Mouse (Mus musculus) hindbrain, postnatal 0 days (tissue): Measurements from ENCODE around the gene Nfkb1. TPM values are rescaled to one million over a fixed set of nuclear protein-coding genes. Genes with fewer than 3 reads are reported as not detected.

Experiments used
- ATAC-seq: fragments of 200-750 bp; cut with Nextera tagmentation; 2 replicates; pipeline ENCODE4 v1.8.0; 2017; ENCODE audit warnings: mild to moderate bottlenecking, moderate TSS enrichment, moderate library complexity
- DNase-seq: peaks from one replicate; pipeline ENCODE4 v3.0.0-alpha.2; 2015; ENCODE audit warnings: low spot score
- H3K27ac ChIP-seq: fragments of 300-500 bp; sonication (generic); 2 replicates; pipeline ENCODE4 v1.5.1; 2014; ENCODE audit warnings: mild to moderate bottlenecking
- H3K27me3 ChIP-seq: fragments of 300-500 bp; sonication (generic); 2 replicates; pipeline ENCODE4 v1.6.1; 2014; ENCODE audit warnings: low read length, mixed read lengths; ENCODE audit not compliant: insufficient read depth
- H3K36me3 ChIP-seq: fragments of 300-500 bp; sonication (generic); 2 replicates; pipeline ENCODE4 v1.6.1; 2014; ENCODE audit warnings: low read length, mixed read lengths; ENCODE audit not compliant: insufficient read depth
- H3K4me1 ChIP-seq: fragments of 300-500 bp; sonication (generic); 2 replicates; pipeline ENCODE4 v1.6.1; 2014; ENCODE audit warnings: antibody characterized with exemption, low read length, mixed read lengths; ENCODE audit not compliant: insufficient read depth
- H3K4me2 ChIP-seq: fragments of 300-500 bp; sonication (generic); 2 replicates; pipeline ENCODE4 v1.6.1; 2014; ENCODE audit warnings: low read depth, mild to moderate bottlenecking, low read length, moderate library complexity, mixed read lengths
- H3K4me3 ChIP-seq: fragments of 300-500 bp; sonication (generic); 2 replicates; pipeline ENCODE4 v1.5.1; 2014; ENCODE audit warnings: low read length
- H3K9ac ChIP-seq: fragments of 300-500 bp; sonication (generic); replicated peaks from 2 replicates; pipeline ENCODE4 v1.6.1; 2014; ENCODE audit warnings: mild to moderate bottlenecking, low read length, moderate library complexity, mixed read lengths
- H3K9me3 ChIP-seq: fragments of 300-500 bp; sonication (generic); 2 replicates; pipeline ENCODE4 v1.6.1; 2016; ENCODE audit warnings: low read length, mixed read lengths
- CTCF ChIP-seq: IDR thresholded peaks from 2 replicates; pipeline ENCODE4 v1.5.1; 2016; ENCODE audit warnings: antibody characterized with exemption, control low read depth, low read depth
- WGBS: fragments of 180-500 bp; shearing (Covaris S2); extraction: QIAGEN DNeasy Blood & Tissue Kit; methylation state at CpG from one replicate; pipeline ENCODE4 v1.1.7; 2014; 5-methylcytosine and 5-hydroxymethylcytosine counted together
- polyA plus RNA-seq: library from polyadenylated mRNA; unstranded; fragments of >200 nt; fragmentation: Nextera tagmentation; extraction: Ambion mirVana; gene quantifications from 2 replicates; pipeline ENCODE4 v1.2.1, GENCODE M21; 2015
- total RNA-seq: library from RNA; depleted of rRNA; stranded (reverse); fragments of >200 nt; gene quantifications from 2 replicates; pipeline ENCODE4 v1.2.3, GENCODE M21; 2014

Gene Nfkb1
- total and polyA plus RNA-seq, 2 experiments from 2014 or later = 5.1 to 40.1 TPM

DNA sequence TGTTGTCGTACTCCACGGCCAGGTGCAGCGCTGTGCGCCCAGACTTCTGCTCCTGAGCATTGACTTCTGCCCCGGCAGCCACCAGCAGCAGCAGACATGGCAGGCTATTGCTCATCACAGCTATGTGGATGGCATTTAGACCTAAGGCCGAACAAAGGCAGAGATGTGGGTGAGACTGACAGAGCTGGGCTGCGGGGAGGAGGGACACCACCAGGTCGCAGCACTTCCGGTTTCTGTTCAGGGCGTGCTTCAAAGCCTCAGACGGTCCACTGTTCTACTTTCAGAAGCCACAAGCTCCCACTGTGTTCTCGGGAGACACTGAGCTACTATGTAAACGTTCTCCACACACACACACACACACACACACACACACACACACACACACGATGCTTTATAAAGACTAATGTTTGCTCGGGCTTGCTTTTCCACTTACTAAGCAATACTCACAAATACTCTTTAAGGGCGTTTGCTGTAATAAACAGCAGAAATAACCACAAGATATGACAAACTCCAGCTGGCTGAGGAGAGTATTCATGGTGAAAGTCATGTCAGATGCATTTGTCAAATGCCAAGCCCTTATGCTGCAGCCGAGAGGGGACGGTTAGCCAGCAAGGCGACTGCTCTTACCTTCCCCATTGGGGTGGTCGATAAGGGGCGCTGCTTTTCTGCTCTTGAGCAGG lies 97.0 kb downstream of the Nfkb1 start:
- H3K27ac ChIP-seq = no peak overlapping the region
- H3K27me3 ChIP-seq = no peaks in the 10 kb centered on the region
- ATAC-seq = peak; percentile 71
- DNase-seq = peak; percentile 14
- H3K36me3 ChIP-seq = peaks cover 32% of the 10 kb centered on the region
- H3K9me3 ChIP-seq = no peaks in the 10 kb centered on the region
- no peak overlapping the region for H3K9ac ChIP-seq
- 79% methylated on average over 21 of the region's 21 CpGs for WGBS
- no peaks in the 10 kb centered on the region for H3K4me1 ChIP-seq
- TF ChIP-seq CTCF = no peak
- no peak overlapping the region for H3K4me2 ChIP-seq
- no peak overlapping the region for H3K4me3 ChIP-seq

DNA sequence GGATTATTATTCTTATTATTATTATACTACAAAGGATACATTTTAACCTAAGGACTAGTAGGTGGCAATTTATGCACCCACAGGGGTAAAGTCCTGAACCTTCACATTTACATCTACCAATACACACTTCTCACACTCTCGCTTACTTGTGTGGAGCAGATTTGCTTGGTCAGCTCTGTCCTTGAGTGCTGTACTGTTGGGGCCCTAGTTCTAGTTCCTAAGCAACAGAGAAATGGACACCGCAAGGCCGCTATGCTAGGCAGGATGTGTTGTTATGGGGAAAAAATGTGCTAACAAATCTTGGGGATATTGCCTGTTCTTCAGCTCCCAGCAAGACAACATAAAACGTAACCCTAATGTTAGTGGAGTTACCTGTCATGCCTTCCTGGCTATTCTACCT lies 99.3 kb downstream of the Nfkb1 start:
- H3K4me3 ChIP-seq = no peak overlapping the region
- H3K4me2 ChIP-seq = no peak overlapping the region
- H3K27me3 ChIP-seq = no peaks in the 10 kb centered on the region
- H3K9ac ChIP-seq = no peak overlapping the region
- H3K36me3 ChIP-seq = peaks cover 46% of the 10 kb centered on the region
- TF ChIP-seq CTCF = no peak
- no peak for DNase-seq
- no peak overlapping the region for H3K27ac ChIP-seq
- H3K4me1 ChIP-seq = no peaks in the 10 kb centered on the region
- 71% methylated on average over 4 of the region's 4 CpGs for WGBS
- ATAC-seq = no peak
- no peaks in the 10 kb centered on the region for H3K9me3 ChIP-seq

- Histone ChIP-seq H3K9me3 (no peaks in the 10 kb centered on the region), H3K4me3 (no peak overlapping the region), H3K4me1 (no peaks in the 10 kb centered on the region), H3K36me3 (peaks cover 52% of the 10 kb centered on the region), H3K27me3 (no peaks in the 10 kb centered on the region), H3K4me2 (no peak overlapping the region), H3K9ac (no peak overlapping the region), H3K27ac (no peak overlapping the region)
- DNase-seq = no peak
- 61% methylated on average over 5 of the region's 5 CpGs for WGBS
- ATAC-seq = no peak
- TF ChIP-seq CTCF = no peak
Measured at GRCm38 (mm10) chr3:135591376-135591775, 100.0 kb downstream of the Nfkb1 start.

DNA sequence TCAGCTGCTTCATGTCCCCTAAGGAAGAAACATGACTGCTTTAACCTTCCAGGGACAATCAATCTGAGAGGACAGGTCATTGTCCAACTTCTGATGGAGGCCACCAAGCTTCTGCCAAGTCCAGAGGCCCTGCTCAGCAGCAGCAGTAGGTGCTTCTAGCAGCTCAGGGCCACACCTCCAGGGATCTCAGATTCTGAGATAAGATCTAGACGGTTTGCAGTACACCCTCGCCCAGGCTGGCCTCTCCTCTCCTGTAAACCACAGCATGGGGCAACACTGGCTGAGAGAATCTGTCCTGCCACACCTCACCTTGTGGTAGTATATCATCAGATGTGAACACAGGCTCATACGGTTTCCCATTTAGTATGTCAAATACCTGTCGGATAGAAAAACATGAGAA lies 100.9 kb downstream of the Nfkb1 start:
- 84% methylated on average over 4 of the region's 4 CpGs for WGBS
- no peak overlapping the region for H3K4me2 ChIP-seq
- no peaks in the 10 kb centered on the region for H3K4me1 ChIP-seq
- no peaks in the 10 kb centered on the region for H3K9me3 ChIP-seq
- H3K36me3 ChIP-seq = peaks cover 54% of the 10 kb centered on the region
- no peak overlapping the region for H3K27ac ChIP-seq
- DNase-seq (no peak), ATAC-seq (no peak)
- H3K4me3 ChIP-seq = no peak overlapping the region
- no peak for TF ChIP-seq CTCF
- H3K27me3 ChIP-seq = no peaks in the 10 kb centered on the region
- no peak overlapping the region for H3K9ac ChIP-seq

DNA sequence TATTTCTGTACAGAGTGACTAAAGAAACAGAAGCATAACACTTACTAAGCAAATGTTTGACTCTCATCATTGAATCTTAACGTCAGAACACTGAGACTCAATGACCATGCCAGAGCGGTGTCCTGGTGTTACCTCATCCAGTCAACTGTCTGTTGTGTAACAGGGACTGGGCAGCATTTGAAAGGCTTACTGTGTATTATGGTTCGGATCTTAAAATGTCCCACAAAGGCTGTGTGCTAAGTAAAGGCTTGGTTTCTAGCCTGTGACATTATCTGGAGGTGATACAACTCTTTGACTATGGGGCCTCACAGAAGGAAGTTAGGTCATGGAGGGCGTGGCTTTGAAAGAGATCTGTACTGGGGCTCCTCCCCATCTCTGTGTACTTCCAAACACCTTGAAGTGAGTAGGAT lies 104.9 kb downstream of the Nfkb1 start:
- Histone ChIP-seq H3K9me3 (no peaks in the 10 kb centered on the region), H3K4me2 (no peak overlapping the region), H3K27ac (no peak overlapping the region), H3K4me1 (no peaks in the 10 kb centered on the region), H3K9ac (no peak overlapping the region), H3K36me3 (peaks cover 51% of the 10 kb centered on the region), H3K27me3 (no peaks in the 10 kb centered on the region), H3K4me3 (no peak overlapping the region)
- ATAC-seq (no peak), DNase-seq (no peak)
- WGBS = 90% methylated on average over 4 of the region's 4 CpGs
- no peak for TF ChIP-seq CTCF

DNA sequence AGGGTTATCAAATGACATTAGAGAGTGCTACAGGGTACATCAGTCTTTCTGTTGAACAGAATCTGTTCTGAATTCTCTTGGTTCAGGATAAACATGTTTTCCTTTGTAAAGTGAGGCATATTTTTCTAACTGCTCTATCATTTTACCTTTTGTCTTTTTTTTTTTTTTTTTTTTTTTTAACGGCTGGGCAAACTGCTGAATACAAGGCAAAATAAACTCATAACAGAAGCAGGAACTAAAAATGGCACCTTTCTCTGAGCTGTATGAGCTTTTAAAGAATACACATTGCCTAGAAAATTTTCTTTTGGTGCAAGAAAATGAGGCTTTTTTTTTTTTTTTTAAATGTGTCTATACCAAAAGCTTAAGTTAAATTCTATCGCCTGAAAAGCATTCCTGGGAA lies 105.3 kb downstream of the Nfkb1 start:
- no peak overlapping the region for H3K4me3 ChIP-seq
- no peak for ATAC-seq

DNA sequence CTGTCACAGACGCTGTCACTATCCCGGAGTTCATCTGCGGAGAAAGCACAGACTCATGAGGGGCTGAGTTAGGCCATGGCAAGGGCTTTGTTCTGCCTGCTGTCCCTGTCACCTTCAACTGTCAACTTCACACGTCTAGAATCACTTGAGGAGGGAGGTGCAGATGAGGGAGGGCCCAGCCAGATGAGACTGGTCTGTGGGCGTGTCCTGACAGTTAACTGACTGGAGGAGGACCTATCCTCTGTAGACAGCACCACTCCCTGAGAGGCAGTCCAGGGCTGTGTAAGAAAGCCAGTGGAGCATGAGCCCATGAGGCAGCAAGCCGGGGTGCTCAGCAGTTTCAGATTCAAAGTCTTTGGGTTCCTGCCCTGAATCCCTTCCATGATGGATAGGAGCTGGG lies 105.9 kb downstream of the Nfkb1 start:
- Histone ChIP-seq H3K4me1 (no peaks in the 10 kb centered on the region), H3K4me2 (no peak overlapping the region), H3K27me3 (no peaks in the 10 kb centered on the region), H3K27ac (no peak overlapping the region), H3K9ac (no peak overlapping the region), H3K36me3 (peaks cover 49% of the 10 kb centered on the region), H3K9me3 (no peaks in the 10 kb centered on the region), H3K4me3 (no peak overlapping the region)
- no peak for ATAC-seq
- no peak for DNase-seq
- no peak for TF ChIP-seq CTCF
- WGBS = 54% methylated on average over 6 of the region's 6 CpGs

More for the DNA sequence above, 105.3 kb downstream of the Nfkb1 start:
- Histone ChIP-seq H3K27ac (no peak overlapping the region), H3K27me3 (no peaks in the 10 kb centered on the region), H3K4me2 (no peak overlapping the region), H3K36me3 (peaks cover 51% of the 10 kb centered on the region), H3K9me3 (no peaks in the 10 kb centered on the region), H3K9ac (no peak overlapping the region), H3K4me1 (no peaks in the 10 kb centered on the region)
- no peak for TF ChIP-seq CTCF
- DNase-seq = no peak
- 89% methylated on average over 2 of the region's 2 CpGs for WGBS
